Mouse (Mus musculus): Measurements from ENCODE around the gene Ccdc82.

The Ccdc82 gene

DNA sequence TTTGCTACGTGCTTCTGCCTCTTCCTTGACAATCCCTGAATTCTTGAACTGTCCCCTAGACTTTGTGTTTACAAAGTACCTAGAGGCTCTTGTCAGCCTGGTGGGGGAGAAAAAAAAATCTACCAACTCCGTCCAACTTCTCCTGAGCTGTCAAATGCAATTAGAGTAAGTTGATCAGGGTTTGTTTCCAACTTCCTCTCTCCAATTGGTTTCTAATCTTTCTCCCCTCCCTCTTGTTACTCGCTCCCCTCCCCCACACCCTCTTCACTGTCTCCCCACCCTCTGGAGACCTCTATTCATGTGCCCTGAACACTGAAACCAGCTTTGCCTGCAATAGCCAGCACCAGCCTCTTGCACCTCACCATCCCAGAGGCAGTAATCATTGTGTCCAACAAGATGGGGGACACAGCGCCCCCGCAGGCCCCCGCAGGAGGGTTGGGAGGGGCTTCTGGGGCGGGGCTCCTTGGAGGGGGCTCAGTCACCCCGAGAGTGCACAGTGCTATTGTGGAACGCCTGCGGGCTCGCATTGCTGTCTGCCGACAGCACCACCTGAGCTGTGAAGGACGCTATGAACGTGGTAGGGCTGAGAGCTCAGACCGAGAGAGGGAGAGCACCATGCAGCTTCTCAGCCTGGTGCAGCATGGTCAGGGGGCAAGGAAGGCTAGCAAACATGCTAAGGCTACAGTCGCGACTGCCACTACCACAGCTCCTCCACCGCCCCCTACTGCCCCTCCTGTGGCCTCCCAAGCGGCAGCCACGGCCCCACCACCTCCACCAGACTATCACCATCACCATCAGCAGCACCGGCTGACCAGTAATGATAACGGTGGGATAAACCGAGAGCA, 51.1 kb downstream of the Ccdc82 start, which contains the start of gene Maml2:
Gene Maml2, plus strand, starts transcription at position 290 of the 845 bp plus-strand sequence.
- in situ Hi-C loops (cut with MboI; ENCODE audit: low pct_unique_long_range_greater_than_20kb in 1 of 2, low sequenced_read_pairs in 2 of 2, unreplicated experiment in 1 of 2): no loop called here

DNA sequence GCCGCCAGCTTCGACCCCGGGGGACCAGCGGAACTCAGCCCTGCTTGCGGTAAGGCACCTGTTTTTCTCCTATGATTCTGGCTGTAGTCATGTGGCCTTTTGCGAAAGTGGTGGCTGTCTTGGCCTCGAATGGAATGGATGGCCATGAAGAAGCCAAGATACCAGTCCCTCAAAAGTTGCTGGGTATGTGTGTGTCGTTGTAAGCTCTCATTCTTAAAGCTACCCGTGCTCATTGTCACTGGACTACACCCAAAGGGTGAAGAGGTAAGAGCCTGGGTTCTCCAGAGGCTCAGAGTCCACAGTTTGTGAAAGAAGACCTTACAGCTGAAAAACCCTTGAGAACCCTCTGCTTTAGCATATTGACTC, 51.7 kb downstream of the Ccdc82 start:
- in situ Hi-C loops (cut with MboI; ENCODE audit: low pct_unique_long_range_greater_than_20kb in 1 of 2, low sequenced_read_pairs in 2 of 2, unreplicated experiment in 1 of 2): no loop called here

- in situ Hi-C loops (cut with MboI; ENCODE audit: low pct_unique_long_range_greater_than_20kb in 1 of 2, low sequenced_read_pairs in 2 of 2, unreplicated experiment in 1 of 2): no loop called here
Observed at GRCm38 (mm10) chr9:13299190-13299589, 52.4 kb downstream of the Ccdc82 start.

- in situ Hi-C loops (cut with MboI; ENCODE audit: low pct_unique_long_range_greater_than_20kb in 1 of 2, low sequenced_read_pairs in 2 of 2, unreplicated experiment in 1 of 2): no loop called here
Observed at GRCm38 (mm10) chr9:13300041-13300441, 53.3 kb downstream of the Ccdc82 start.

- in situ Hi-C loops (cut with MboI; ENCODE audit: low pct_unique_long_range_greater_than_20kb in 1 of 2, low sequenced_read_pairs in 2 of 2, unreplicated experiment in 1 of 2): no loop called here
Observed at GRCm38 (mm10) chr9:13300891-13301782, 54.4 kb downstream of the Ccdc82 start.

DNA sequence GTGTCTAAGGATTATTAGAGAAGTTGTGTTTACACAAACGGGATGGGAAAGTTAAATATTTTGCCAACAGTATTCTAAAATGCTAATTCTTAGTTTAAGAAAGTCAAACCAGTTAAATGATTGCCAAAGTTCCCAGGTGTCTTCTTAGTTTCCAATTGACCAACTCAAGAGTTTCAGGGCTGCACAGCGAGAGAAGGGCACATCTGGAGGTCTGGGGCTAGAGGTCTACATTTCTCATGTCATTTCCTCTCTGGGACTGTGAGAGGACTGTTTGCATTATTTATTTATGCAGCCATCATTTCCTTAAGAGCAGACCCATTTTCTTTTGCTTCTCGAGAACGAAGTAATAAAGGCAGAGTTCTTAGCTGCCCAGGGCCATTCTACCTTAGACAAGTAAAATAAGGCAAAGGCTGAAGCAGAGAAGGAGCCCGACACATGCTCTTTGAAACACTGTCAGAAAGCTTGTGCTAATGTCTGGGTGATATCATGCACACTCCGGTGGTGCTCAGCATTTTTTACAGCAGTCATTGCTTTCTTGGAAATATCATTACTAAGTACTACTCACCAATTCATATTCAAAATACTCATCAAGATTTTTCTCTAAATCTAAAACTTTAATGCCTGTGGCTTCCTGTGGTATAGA, 55.5 kb downstream of the Ccdc82 start:
- in situ Hi-C loops (cut with MboI; ENCODE audit: low pct_unique_long_range_greater_than_20kb in 1 of 2, low sequenced_read_pairs in 2 of 2, unreplicated experiment in 1 of 2): no loop called here

DNA sequence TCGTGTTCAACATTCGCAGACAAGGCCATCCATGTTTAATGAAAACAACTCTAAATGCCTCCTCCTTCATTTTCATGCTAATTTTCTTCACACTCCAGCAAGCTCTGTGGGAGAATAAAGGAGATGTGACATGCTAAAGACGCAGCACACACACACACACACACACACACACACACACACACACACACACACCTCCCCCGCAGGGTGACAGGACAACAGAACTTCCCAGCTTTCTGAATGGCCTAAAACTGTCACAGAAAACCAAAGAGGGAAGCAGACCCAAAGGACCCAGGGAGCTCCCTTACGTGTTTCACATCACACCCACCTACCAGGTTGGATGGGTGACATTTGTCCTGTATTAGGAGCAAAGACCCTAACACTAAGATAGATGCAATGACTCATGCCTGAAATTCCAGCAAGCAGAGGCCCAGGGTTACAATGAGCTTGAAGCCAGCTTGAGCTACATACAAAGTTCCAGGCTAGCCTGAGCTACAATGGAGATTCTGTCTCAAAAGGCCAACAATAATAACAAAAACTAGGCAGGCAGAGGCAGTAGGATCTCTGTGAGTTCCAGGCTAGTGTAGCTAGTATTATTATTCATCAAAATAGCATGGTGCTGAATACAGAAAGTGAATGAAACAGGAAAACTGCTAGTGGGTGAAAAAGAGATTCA, 56.5 kb downstream of the Ccdc82 start:
- in situ Hi-C loops (cut with MboI; ENCODE audit: low pct_unique_long_range_greater_than_20kb in 1 of 2, low sequenced_read_pairs in 2 of 2, unreplicated experiment in 1 of 2): no loop called here

DNA sequence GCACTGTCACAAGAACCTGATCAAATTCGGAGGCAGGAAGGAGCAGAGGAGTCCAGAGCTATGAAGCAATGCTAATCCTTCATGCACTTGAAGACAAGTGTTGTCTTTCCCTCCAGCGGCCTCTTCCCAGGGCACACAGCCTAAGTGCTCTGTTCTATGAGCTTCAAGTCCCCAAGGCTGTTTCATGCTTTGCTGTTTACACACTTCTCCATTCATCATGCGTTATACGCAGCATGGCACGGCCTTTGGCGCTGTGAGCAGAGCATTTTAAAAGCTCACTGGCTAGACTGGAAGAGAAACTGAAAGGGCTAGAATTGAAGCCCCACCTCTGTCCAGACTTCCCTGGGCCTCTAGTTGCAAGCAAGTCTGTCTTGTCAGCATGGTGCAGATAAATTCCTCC, 57.2 kb downstream of the Ccdc82 start:
- in situ Hi-C loops (cut with MboI; ENCODE audit: low pct_unique_long_range_greater_than_20kb in 1 of 2, low sequenced_read_pairs in 2 of 2, unreplicated experiment in 1 of 2): no loop called here

DNA sequence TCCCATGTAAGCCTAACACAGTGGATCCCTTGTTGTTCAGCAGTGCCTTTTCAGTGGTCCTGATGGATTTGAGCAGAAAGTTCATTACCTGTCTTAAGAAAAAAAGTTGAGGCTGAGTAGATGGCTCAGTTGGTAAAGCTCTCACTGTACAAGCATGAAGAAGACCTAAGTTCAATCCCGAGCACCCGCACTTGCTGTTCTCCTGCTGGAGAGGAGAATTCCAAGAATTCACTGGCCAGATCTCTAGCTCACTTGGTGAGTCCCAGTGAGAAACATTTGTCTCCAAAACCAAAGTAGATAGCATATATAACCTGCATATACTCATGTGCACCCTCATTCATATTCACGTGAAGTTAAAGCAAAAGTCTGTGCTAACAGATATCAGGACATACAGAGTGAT, 59.7 kb downstream of the Ccdc82 start:
- in situ Hi-C loops (cut with MboI; ENCODE audit: low pct_unique_long_range_greater_than_20kb in 1 of 2, low sequenced_read_pairs in 2 of 2, unreplicated experiment in 1 of 2): no loop called here

GRCm38 (mm10) chr9:13307226-13307625, 60.5 kb downstream of the Ccdc82 start:
- in situ Hi-C loops (cut with MboI; ENCODE audit: low pct_unique_long_range_greater_than_20kb in 1 of 2, low sequenced_read_pairs in 2 of 2, unreplicated experiment in 1 of 2): no loop called here

GRCm38 (mm10) chr9:13308718-13309117, 62.0 kb downstream of the Ccdc82 start:
- in situ Hi-C loops (cut with MboI; ENCODE audit: low pct_unique_long_range_greater_than_20kb in 1 of 2, low sequenced_read_pairs in 2 of 2, unreplicated experiment in 1 of 2): no loop called here

- in situ Hi-C loops (cut with MboI; ENCODE audit: low pct_unique_long_range_greater_than_20kb in 1 of 2, low sequenced_read_pairs in 2 of 2, unreplicated experiment in 1 of 2): no loop called here
Observed at GRCm38 (mm10) chr9:13309807-13310206, 63.1 kb downstream of the Ccdc82 start.

DNA sequence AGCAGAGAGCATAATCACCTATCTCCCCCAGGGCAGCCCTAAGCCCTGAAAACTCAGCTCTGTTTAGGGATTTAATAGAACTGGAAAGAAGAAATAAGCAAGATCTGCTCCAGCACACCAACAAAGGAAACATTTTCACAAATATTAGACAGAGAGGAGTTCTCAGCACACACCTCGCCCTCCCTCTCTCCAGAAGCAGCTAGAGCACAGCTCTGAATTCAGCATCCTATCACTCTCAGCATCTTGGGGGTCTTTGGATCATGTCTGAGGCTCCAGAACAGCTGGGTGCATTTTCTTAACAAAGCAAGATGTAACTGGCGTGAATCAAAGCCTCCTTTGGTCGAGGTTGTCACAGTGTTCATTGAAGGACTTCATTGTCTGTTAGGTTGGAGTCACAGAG, 63.5 kb downstream of the Ccdc82 start:
- in situ Hi-C loops (cut with MboI; ENCODE audit: low pct_unique_long_range_greater_than_20kb in 1 of 2, low sequenced_read_pairs in 2 of 2, unreplicated experiment in 1 of 2): no loop called here

DNA sequence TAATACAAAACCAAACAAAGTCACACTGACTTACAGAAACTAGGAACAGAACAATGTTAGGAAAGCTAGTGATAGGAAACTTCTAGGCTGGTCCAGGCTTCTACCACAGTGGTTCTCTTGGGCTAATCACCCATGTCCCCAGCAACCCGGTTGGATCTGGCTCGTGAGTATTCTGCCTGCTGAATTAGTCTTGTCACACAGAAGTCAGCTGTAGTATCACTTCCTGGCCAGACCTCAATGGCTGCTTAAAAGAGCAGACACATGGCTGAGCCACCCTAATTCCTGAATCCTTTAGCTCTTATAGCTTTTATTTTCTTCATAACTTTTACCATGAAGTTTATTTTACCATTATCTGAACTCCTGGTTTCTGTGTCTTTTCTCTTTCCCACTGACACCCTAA, 64.3 kb downstream of the Ccdc82 start:
- in situ Hi-C loops (cut with MboI; ENCODE audit: low pct_unique_long_range_greater_than_20kb in 1 of 2, low sequenced_read_pairs in 2 of 2, unreplicated experiment in 1 of 2): no loop called here

DNA sequence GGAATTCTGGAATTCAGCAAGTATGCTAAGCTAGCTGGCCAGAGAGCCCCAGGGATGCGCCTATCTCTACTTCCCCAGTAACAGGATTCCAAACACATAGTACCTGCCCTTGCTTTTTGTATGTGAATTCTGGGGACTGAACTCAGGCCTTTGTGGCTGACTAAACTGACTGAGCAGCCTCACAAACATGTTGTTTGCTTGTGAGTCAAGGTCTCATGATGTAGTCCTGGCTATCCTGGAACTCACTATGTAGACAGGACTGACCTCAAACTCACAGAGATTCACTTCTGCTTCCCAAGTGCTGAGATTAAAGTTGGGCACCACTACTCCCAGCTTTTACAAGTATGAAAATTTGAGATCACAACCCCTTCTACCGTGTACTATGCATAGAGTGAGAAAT, 67.2 kb downstream of the Ccdc82 start:
- in situ Hi-C loops (cut with MboI; ENCODE audit: low pct_unique_long_range_greater_than_20kb in 1 of 2, low sequenced_read_pairs in 2 of 2, unreplicated experiment in 1 of 2): no loop called here

DNA sequence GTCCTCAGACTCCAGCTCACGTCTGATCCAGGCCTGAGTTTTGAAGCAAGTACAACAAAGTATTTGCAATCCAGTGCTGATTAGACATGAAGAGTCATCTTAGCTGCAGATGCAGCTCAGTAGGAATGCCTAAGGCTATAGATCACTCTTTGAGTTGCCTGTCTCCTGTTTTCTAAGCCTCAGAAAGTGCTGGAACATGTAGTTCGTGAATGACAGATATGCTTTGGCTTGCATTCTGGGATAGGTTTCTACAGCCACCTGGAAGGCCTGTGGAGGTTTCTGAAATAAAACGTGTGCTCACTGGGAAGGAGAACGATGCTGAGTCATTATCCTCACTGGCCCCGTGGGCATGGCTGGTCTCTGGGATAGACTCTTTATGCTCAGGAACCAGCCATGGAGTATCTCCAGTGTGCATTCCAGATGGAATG, 67.8 kb downstream of the Ccdc82 start:
- in situ Hi-C loops (cut with MboI; ENCODE audit: low pct_unique_long_range_greater_than_20kb in 1 of 2, low sequenced_read_pairs in 2 of 2, unreplicated experiment in 1 of 2): no loop called here

- in situ Hi-C loops (cut with MboI; ENCODE audit: low pct_unique_long_range_greater_than_20kb in 1 of 2, low sequenced_read_pairs in 2 of 2, unreplicated experiment in 1 of 2): no loop called here
Observed at GRCm38 (mm10) chr9:13315393-13315792, 68.6 kb downstream of the Ccdc82 start.

GRCm38 (mm10) chr9:13319566-13319965, 72.8 kb downstream of the Ccdc82 start:
- in situ Hi-C loops (cut with MboI; ENCODE audit: low pct_unique_long_range_greater_than_20kb in 1 of 2, low sequenced_read_pairs in 2 of 2, unreplicated experiment in 1 of 2): no loop called here

Measured in mouse embryonic stem cell (cell line).